Mouse (Mus musculus): ENCODE data around the gene Cnksr1. TPM values are rescaled to one million over a fixed set of nuclear protein-coding genes. Genes with fewer than 3 reads are reported as not detected.
A peak's percentile ranks its signal among the peaks of the same experiment; 100 is the strongest.

Cnksr1 gene
- polyA plus RNA-seq, 1 experiment from 2014 or later, result 2.1 TPM

- 52% methylated on average over 9 of the region's 9 CpGs for WGBS
- no peaks in the 10 kb centered on the region for H3K27me3 ChIP-seq
- H3K9me3 ChIP-seq, result no peaks in the 10 kb centered on the region
- H3K4me3 ChIP-seq, result no peak overlapping the region
- no peak for ATAC-seq (ENCODE audit: insufficient number of reproducible peaks, insufficient read depth, low FRiP score, low TSS enrichment)
- H3K9ac ChIP-seq, result no peak overlapping the region
- H3K4me1 ChIP-seq, result no peaks in the 10 kb centered on the region
- no peak overlapping the region for H3K27ac ChIP-seq
- no peak overlapping the region for H3K4me2 ChIP-seq (replicated peaks)
- no peaks in the 10 kb centered on the region for H3K36me3 ChIP-seq
These were observed 27.8 kb upstream of the Cnksr1 start for GRCm38 (mm10) chr4:134265860-134266585.

DNA sequence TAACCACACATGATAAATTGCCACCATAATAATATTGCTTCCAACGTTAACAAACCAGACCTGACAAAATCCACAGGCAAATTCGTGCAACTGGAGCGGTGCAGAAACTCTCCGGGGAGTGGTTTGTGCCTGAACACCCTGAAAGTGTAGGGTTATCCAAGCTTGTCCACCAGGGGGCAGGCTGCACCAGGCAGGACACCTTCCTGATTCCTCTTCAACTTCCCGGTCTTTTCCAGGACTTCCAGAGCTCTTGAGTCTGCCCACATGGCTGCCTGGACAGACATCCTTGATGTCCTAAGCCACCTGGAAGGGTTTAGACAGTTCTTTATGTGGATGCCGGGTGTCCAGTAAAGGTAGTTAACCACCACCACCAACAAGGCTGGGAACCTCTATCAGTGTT, 25.0 kb upstream of the Cnksr1 start:
- ATAC-seq (ENCODE audit: insufficient number of reproducible peaks, insufficient read depth, low FRiP score, low TSS enrichment), result no peak
- H3K4me3 ChIP-seq, result no peak overlapping the region
- no peaks in the 10 kb centered on the region; the same call in 1 of the 2 replicates for H3K4me1 ChIP-seq
- no peaks in the 10 kb centered on the region for H3K27me3 ChIP-seq
- no peak overlapping the region for H3K9ac ChIP-seq
- 29% methylated on average over 6 of the region's 6 CpGs for WGBS
- H3K4me2 ChIP-seq (replicated peaks), result no peak overlapping the region
- H3K9me3 ChIP-seq, result no peaks in the 10 kb centered on the region
- no peak overlapping the region for H3K27ac ChIP-seq
- no peaks in the 10 kb centered on the region for H3K36me3 ChIP-seq

DNA sequence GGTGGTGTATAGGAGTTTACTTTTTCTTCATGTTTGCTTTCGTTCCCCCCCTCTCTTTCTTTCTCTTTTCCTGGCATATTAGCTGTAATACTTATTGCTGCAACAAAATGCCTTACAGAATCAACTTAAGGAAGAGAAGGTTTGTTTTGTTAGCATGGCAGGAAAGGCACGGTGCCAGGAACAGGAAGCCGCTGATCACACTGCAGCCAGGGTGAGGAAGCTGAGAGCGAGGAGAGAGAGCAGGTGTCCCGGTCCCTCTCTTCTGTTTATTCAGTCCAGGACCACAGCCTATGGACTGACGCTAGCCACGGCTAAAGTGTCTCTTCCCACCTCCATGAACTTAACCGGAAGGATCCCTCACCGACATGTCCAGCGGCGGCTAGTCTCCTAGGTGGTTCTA, 20.2 kb upstream of the Cnksr1 start:
- Histone ChIP-seq H3K4me2 (replicated peaks) (no peak overlapping the region), H3K9me3 (no peaks in the 10 kb centered on the region), H3K9ac (no peak overlapping the region), H3K36me3 (no peaks in the 10 kb centered on the region), H3K4me1 (peaks cover 31% of the 10 kb centered on the region), H3K27ac (0 out of 2 replicates have a peak overlapping the region, but pooled peaks have one; percentile 23), H3K4me3 (no peak overlapping the region), H3K27me3 (peaks cover 20% of the 10 kb centered on the region)
- ATAC-seq (ENCODE audit: insufficient number of reproducible peaks, insufficient read depth, low FRiP score, low TSS enrichment), result no peak
- WGBS, result 57% methylated on average over 11 of the region's 11 CpGs

- Histone ChIP-seq H3K27me3 (peaks cover 29% of the 10 kb centered on the region), H3K36me3 (no peaks in the 10 kb centered on the region), H3K4me3 (no peak overlapping the region), H3K27ac (0 out of 2 replicates have a peak overlapping the region, but pooled peaks have one; percentile 23), H3K4me2 (replicated peaks) (0 out of 2 replicates have a peak overlapping the region, but pooled peaks have one; percentile 5), H3K4me1 (peaks cover 37% of the 10 kb centered on the region), H3K9ac (no peak overlapping the region), H3K9me3 (no peaks in the 10 kb centered on the region)
- 12% methylated on average over 11 of the region's 11 CpGs for WGBS
- no peak for ATAC-seq (ENCODE audit: insufficient number of reproducible peaks, insufficient read depth, low FRiP score, low TSS enrichment)
These were observed 19.2 kb upstream of the Cnksr1 start for GRCm38 (mm10) chr4:134257198-134258009.

- Histone ChIP-seq H3K9me3 (no peaks in the 10 kb centered on the region), H3K27me3 (peaks cover 37% of the 10 kb centered on the region), H3K4me1 (peaks cover 45% of the 10 kb centered on the region), H3K4me2 (replicated peaks) (0 out of 2 replicates have a peak overlapping the region, but pooled peaks have one; percentile 9), H3K36me3 (no peaks in the 10 kb centered on the region), H3K27ac (no peak overlapping the region), H3K4me3 (no peak overlapping the region), H3K9ac (no peak overlapping the region)
- no peak for ATAC-seq (ENCODE audit: insufficient number of reproducible peaks, insufficient read depth, low FRiP score, low TSS enrichment)
- 9% methylated on average over 19 of the region's 19 CpGs for WGBS
These were observed 18.4 kb upstream of the Cnksr1 start for GRCm38 (mm10) chr4:134256407-134257197.

DNA sequence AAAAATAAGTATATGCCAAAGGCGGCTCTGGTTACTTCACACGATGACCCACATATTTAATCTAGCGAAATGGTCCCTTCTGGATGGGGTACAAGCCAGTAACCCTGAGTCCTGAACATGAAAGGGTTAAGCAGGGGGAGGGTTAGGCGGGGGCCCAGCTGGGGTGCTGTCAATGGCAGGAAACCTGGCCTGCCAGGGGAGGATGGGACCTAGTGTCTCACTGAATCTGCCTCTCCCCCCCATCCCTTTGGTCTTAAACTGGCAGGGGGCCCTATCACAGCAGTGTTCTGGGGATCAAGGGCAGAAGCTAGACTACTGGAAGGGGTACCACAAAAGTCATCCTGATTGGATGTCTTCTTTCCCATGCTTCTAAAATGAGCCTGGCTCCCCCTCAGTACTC, 17.7 kb upstream of the Cnksr1 start:
- H3K9ac ChIP-seq, result 0 out of 2 replicates have a peak overlapping the region, but pooled peaks have one; percentile 15

GRCm38 (mm10) chr4:134254835-134255234, 16.6 kb upstream of the Cnksr1 start:
- no peak overlapping the region for H3K4me3 ChIP-seq
- no peak overlapping the region for H3K27ac ChIP-seq
- H3K9me3 ChIP-seq, result no peaks in the 10 kb centered on the region
- 30% methylated on average over 3 of the region's 3 CpGs for WGBS
- peaks cover 55% of the 10 kb centered on the region for H3K27me3 ChIP-seq
- no peaks in the 10 kb centered on the region for H3K36me3 ChIP-seq
- no peak for ATAC-seq (ENCODE audit: insufficient number of reproducible peaks, insufficient read depth, low FRiP score, low TSS enrichment)
- peaks cover 61% of the 10 kb centered on the region for H3K4me1 ChIP-seq
- no peak overlapping the region for H3K9ac ChIP-seq
- H3K4me2 ChIP-seq (replicated peaks), result no peak overlapping the region

More for the DNA sequence above, 17.7 kb upstream of the Cnksr1 start:
- Histone ChIP-seq H3K9me3 (no peaks in the 10 kb centered on the region), H3K36me3 (no peaks in the 10 kb centered on the region), H3K4me1 (peaks cover 52% of the 10 kb centered on the region), H3K4me3 (no peak overlapping the region), H3K27ac (no peak overlapping the region), H3K4me2 (replicated peaks) (no peak overlapping the region), H3K27me3 (peaks cover 45% of the 10 kb centered on the region)
- no peak for ATAC-seq (ENCODE audit: insufficient number of reproducible peaks, insufficient read depth, low FRiP score, low TSS enrichment)
- WGBS, result 25% methylated on average over 4 of the region's 4 CpGs

DNA sequence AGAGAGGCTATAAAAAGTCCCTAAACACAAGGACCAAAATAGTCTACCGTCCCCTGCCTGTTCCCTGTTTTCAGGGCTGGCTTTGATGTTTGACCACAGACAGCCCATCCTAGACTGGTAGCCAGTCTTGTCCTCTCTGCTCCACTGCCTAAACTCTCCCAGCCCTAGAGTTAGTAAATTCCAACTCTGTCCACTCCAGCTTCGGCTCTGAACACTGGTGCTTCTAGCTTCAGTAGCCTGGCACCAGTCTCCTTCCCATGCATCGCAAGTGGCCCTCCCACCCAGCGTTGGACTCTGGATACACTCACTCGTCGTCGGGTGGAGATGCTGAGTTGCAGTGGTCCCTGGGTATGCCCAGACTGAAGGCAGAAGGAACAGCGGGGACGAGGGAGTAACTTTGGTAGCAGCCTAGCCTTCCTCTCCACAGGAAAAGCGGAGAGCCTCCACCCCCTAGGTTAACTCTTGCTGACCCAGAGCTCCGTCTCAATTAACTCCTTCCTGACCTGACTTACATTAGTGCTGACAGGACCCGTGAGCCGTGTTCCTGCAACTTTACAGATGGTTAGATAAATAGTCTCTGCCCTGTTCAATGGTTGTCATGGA, 15.6 kb upstream of the Cnksr1 start, which contains the start of gene Grrp1:
Gene Grrp1 (minus strand): TSS at position 385 of the 603 bp plus-strand sequence.
- 2% methylated on average over 13 of the region's 13 CpGs for WGBS
- Histone ChIP-seq H3K4me2 (replicated peaks) (peak within 1 kb of the TSS; percentile 89), H3K4me3 (peak within 1 kb of the TSS; percentile 34), H3K27ac (no peak within 1 kb of the TSS; the same call in 1 of the 2 replicates), H3K9ac (peak within 1 kb of the TSS; percentile 31; the same call in 1 of the 2 replicates), H3K36me3 (no peaks in the 10 kb centered on the region), H3K9me3 (no peaks in the 10 kb centered on the region), H3K4me1 (peaks cover 62% of the 10 kb centered on the region), H3K27me3 (peaks cover 65% of the 10 kb centered on the region)
- no peak for ATAC-seq (ENCODE audit: insufficient number of reproducible peaks, insufficient read depth, low FRiP score, low TSS enrichment)

GRCm38 (mm10) chr4:134252911-134253721, 14.9 kb upstream of the Cnksr1 start:
- H3K9me3 ChIP-seq, result no peaks in the 10 kb centered on the region
- H3K4me3 ChIP-seq, result peak overlapping the region; percentile 34
- peak overlapping the region; percentile 31; the same call in 1 of the 2 replicates for H3K9ac ChIP-seq
- no peak for ATAC-seq (ENCODE audit: insufficient number of reproducible peaks, insufficient read depth, low FRiP score, low TSS enrichment)
- 6% methylated on average over 15 of the region's 15 CpGs for WGBS
- H3K27ac ChIP-seq, result no peak overlapping the region
- H3K36me3 ChIP-seq, result no peaks in the 10 kb centered on the region
- H3K4me2 ChIP-seq (replicated peaks), result peak overlapping the region; percentile 89
- peaks cover 72% of the 10 kb centered on the region for H3K27me3 ChIP-seq
- H3K4me1 ChIP-seq, result peaks cover 62% of the 10 kb centered on the region

DNA sequence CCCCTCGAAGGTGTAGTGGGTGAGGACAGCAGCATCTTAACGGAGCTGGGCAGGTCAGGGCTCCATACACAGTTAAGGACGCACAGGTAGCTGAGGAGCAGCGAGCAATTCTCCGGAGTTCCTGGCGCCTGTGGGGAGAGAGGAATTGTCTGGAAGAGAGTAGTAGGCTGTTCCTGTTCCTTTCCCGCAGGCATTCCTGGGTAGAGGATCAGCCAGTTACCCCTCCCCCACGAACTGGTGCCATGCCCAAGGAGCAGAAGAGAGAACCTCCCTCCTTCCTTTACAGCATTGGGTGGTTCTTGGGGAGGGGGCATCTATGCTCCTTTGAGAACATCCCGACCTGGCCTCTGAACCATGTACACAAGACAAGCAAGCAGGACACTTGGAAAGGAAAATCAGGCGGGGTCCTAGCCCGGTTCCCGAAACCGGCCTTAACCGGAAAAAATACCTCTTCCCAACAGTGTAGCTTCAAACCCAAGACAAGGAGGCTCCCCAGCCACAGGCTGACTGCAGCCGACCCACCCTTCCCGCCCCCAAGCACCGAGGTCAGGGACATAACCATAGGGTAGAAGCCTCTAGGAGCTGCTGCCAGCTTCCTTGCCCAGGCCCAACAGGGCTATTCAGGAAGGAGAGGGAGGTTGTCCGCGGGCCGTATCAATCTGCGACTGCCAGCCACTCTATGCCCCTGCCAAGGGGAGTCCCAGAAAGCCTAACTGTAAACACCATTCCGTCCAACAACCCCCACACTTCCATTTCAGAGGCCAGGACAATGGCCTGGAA, 14.1 kb upstream of the Cnksr1 start:
- peak overlapping the region; percentile 89 for H3K4me2 ChIP-seq (replicated peaks)
- peaks cover 80% of the 10 kb centered on the region for H3K27me3 ChIP-seq
- peak overlapping the region; percentile 50 for H3K4me3 ChIP-seq
- no peaks in the 10 kb centered on the region for H3K9me3 ChIP-seq
- no peaks in the 10 kb centered on the region for H3K36me3 ChIP-seq
- 5% methylated on average over 22 of the region's 22 CpGs for WGBS
- H3K27ac ChIP-seq, result no peak overlapping the region
- no peak for ATAC-seq (ENCODE audit: insufficient number of reproducible peaks, insufficient read depth, low FRiP score, low TSS enrichment)
- peak overlapping the region; percentile 60 for H3K9ac ChIP-seq
- peaks cover 56% of the 10 kb centered on the region for H3K4me1 ChIP-seq

Data from embryonic facial prominence, embryonic 12.5 days (tissue).